ENCODE assay signal across 24 mouse cellular contexts in the genomic region with DNA sequence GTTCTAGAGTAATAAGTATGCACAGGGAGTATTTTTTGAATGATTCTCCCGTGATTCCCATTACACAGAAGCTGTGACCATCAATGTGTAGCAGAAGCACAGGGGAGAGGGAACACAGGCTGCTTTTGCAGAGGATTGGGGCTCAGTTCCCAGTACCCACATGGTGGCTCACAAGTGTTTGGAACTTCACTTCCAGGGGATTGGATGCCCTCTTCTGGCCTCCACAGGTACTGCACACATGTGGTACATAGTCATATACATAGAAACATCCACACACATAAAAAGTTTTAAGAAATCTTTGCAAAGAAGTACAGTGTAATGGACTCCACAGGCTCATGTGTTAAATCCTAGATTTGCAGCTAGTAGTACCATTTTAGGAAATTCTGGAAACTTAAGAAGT.
A peak's percentile ranks its signal among the peaks of the same experiment; 100 is the strongest.
DNase-seq lines count a peak whose midpoint lies in the region; ATAC-seq and TF ChIP-seq lines count a peak whose summit lies in the region.
"Had no signal": no experiment of that assay in that cellular context is flagged by ENCODE, and none has a peak within 500 bp of the region (broad histone marks: within the 10 kb centered on the region; RNA-seq: fewer than 3 reads in every experiment).

No protein-coding gene starts in this region.

- no peak for ATAC-seq in kidney, postnatal 0 days (replicated peaks; ENCODE audit: low FRiP score, low read depth)
- ATAC-seq in midbrain, embryonic 14.5 days (ENCODE audit: low FRiP score, low TSS enrichment): no peak
- ATAC-seq: forebrain, embryonic 14.5 days; inflammation-experienced regulatory T-cells, adult 6 months; midbrain, embryonic 15.5 days had no signal

- intact Hi-C loops in gastrocnemius, adult 2 months (cut with DNase I): no loop called here

- H3K9ac ChIP-seq in kidney, postnatal 0 days (ENCODE audit: low read depth, low read length): no peak overlapping the region
- no peak overlapping the region for H3K9ac ChIP-seq in midbrain, embryonic 14.5 days (replicated peaks; ENCODE audit: low read length)
- H3K9ac ChIP-seq: embryonic facial prominence, embryonic 15.5 days; hindbrain, embryonic 14.5 days; kidney, embryonic 15.5 days; lung, embryonic 15.5 days; midbrain, embryonic 15.5 days; neural tube, embryonic 12.5 days had no signal

- TF ChIP-seq POLR2A in thymus, adult 2 months (IDR thresholded peaks at IDR 0.05; ENCODE audit: control insufficient read depth, extremely low read depth, insufficient read depth, low read length, poor library complexity): no peak

- WGBS in kidney, postnatal 0 days: 88% methylated on average over 1 of the region's 1 CpGs
- WGBS in thymus, adult 2 months: 97% methylated on average over 1 of the region's 1 CpGs
- WGBS in midbrain, embryonic 14.5 days: 89% methylated on average over 1 of the region's 1 CpGs
- 72% methylated on average over 1 of the region's 1 CpGs for whole genome bisulfite sequencing in limb, embryonic 10.5 days

- no peaks in the 10 kb centered on the region for H3K4me1 ChIP-seq in kidney, postnatal 0 days (replicated peaks; ENCODE audit: insufficient read depth, low read length)
- H3K4me1 ChIP-seq in thymus, adult 2 months (replicated peaks; ENCODE audit: control insufficient read depth, insufficient read depth, low read length): no peaks in the 10 kb centered on the region
- no peaks in the 10 kb centered on the region for H3K4me1 ChIP-seq in midbrain, embryonic 14.5 days (ENCODE audit: control insufficient read depth, insufficient read depth, low read length)
- no peaks in the 10 kb centered on the region for H3K4me1 ChIP-seq in limb, embryonic 10.5 days
- H3K4me1 ChIP-seq: embryonic facial prominence, embryonic 15.5 days; kidney, embryonic 15.5 days; lung, embryonic 15.5 days; megakaryocyte, embryonic 14.5 days; midbrain, embryonic 15.5 days; neural tube, embryonic 12.5 days had no signal

- no peak for DNase-seq in gastrocnemius, adult 2 months
- no peak for DNase-seq in gastrocnemius, postnatal 10 days
- DNase-seq in kidney, postnatal 0 days (ENCODE audit: low spot score): no peak
- no peak for DNase-seq in kidney, adult 8-10 months
- peak; percentile 7 for DNase-seq in thymus, postnatal 14 days
- DNase-seq in thymus, adult 2 months: no peak
- DNase-seq in midbrain, embryonic 14.5 days: no peak
- no peak for DNase-seq in limb, embryonic 10.5 days (ENCODE audit: low spot score)
- DNase-seq: adrenal gland, postnatal 25 days; cerebellum, adult 9-10 months; heart, postnatal 4 days; layer of hippocampus, adult 9-11 months; lung, postnatal 36 days; right cerebral cortex, postnatal 14 days; spleen, adult 18-20 months had no signal

- H3K36me3 ChIP-seq in kidney, postnatal 0 days (ENCODE audit: insufficient read depth, low read length): no peaks in the 10 kb centered on the region
- H3K36me3 ChIP-seq in thymus, adult 2 months (ENCODE audit: control insufficient read depth, insufficient read depth, low read length): no peaks in the 10 kb centered on the region
- H3K36me3 ChIP-seq in midbrain, embryonic 14.5 days (ENCODE audit: control insufficient read depth, insufficient read depth, low read length): no peaks in the 10 kb centered on the region
- no peaks in the 10 kb centered on the region for H3K36me3 ChIP-seq in limb, embryonic 10.5 days
- H3K36me3 ChIP-seq: embryonic facial prominence, embryonic 15.5 days; kidney, embryonic 15.5 days; lung, embryonic 15.5 days; midbrain, embryonic 15.5 days; neural tube, embryonic 12.5 days had no signal

- TF ChIP-seq CTCF in gastrocnemius, adult 2 months (IDR thresholded peaks at IDR 0.05): peak; percentile 17
- TF ChIP-seq CTCF in kidney, postnatal 0 days (IDR thresholded peaks at IDR 0.05; ENCODE audit: low read depth): 0 out of 2 replicates have a peak, but pooled peaks have one; percentile 4
- no peak for TF ChIP-seq CTCF in thymus, adult 2 months (IDR thresholded peaks at IDR 0.05; ENCODE audit: borderline replicate concordance, control insufficient read depth, extremely low read depth, insufficient read depth, low read length, poor library complexity)

- H3K4me3 ChIP-seq in gastrocnemius, adult 2 months: no peak overlapping the region
- H3K4me3 ChIP-seq in kidney, postnatal 0 days (replicated peaks; ENCODE audit: low read depth, low read length): no peak overlapping the region
- no peak overlapping the region for H3K4me3 ChIP-seq in thymus, adult 2 months (ENCODE audit: control insufficient read depth, insufficient read depth, low read length)
- H3K4me3 ChIP-seq in midbrain, embryonic 14.5 days (replicated peaks; ENCODE audit: low read depth, low read length): no peak overlapping the region
- no peak overlapping the region for H3K4me3 ChIP-seq in limb, embryonic 10.5 days
- H3K4me3 ChIP-seq: embryonic facial prominence, embryonic 15.5 days; kidney, embryonic 15.5 days; lung, embryonic 15.5 days; megakaryocyte, embryonic 14.5 days; midbrain, embryonic 15.5 days; neural tube, embryonic 12.5 days had no signal

- H3K4me2 ChIP-seq in kidney, postnatal 0 days (ENCODE audit: low read length): no peak overlapping the region
- no peak overlapping the region for H3K4me2 ChIP-seq in midbrain, embryonic 14.5 days (ENCODE audit: low read length)
- H3K4me2 ChIP-seq: embryonic facial prominence, embryonic 15.5 days; hindbrain, embryonic 14.5 days; kidney, embryonic 15.5 days; lung, embryonic 15.5 days; midbrain, embryonic 15.5 days; neural tube, embryonic 12.5 days had no signal

- H3K27ac ChIP-seq in gastrocnemius, adult 2 months: no peak overlapping the region
- H3K27ac ChIP-seq in kidney, postnatal 0 days: no peak overlapping the region
- H3K27ac ChIP-seq in thymus, adult 2 months (ENCODE audit: control insufficient read depth, insufficient read depth, low read length): no peak overlapping the region
- H3K27ac ChIP-seq in midbrain, embryonic 14.5 days (replicated peaks; ENCODE audit: low read depth, low read length): no peak overlapping the region
- H3K27ac ChIP-seq in limb, embryonic 10.5 days: no peak overlapping the region
- H3K27ac ChIP-seq: embryonic facial prominence, embryonic 15.5 days; hindbrain, embryonic 14.5 days; kidney, embryonic 15.5 days; lung, embryonic 15.5 days; midbrain, embryonic 15.5 days; neural tube, embryonic 12.5 days had no signal

- H3K27me3 ChIP-seq in kidney, postnatal 0 days (ENCODE audit: insufficient read depth, low read length): no peaks in the 10 kb centered on the region
- no peaks in the 10 kb centered on the region for H3K27me3 ChIP-seq in thymus, adult 2 months (ENCODE audit: control insufficient read depth, insufficient read depth, low read length)
- no peaks in the 10 kb centered on the region for H3K27me3 ChIP-seq in midbrain, embryonic 14.5 days (ENCODE audit: control insufficient read depth, insufficient read depth, low read length)
- H3K27me3 ChIP-seq in limb, embryonic 10.5 days (ENCODE audit: low read depth, poor library complexity, severe bottlenecking): no peaks in the 10 kb centered on the region
- H3K27me3 ChIP-seq: embryonic facial prominence, embryonic 15.5 days; kidney, embryonic 15.5 days; lung, embryonic 15.5 days; megakaryocyte, embryonic 14.5 days; midbrain, embryonic 15.5 days; neural tube, embryonic 12.5 days had no signal

- no peaks in the 10 kb centered on the region for H3K9me3 ChIP-seq in kidney, postnatal 0 days (replicated peaks; ENCODE audit: low read length)
- H3K9me3 ChIP-seq in midbrain, embryonic 14.5 days (ENCODE audit: control insufficient read depth, low read length): no peaks in the 10 kb centered on the region
- H3K9me3 ChIP-seq in limb, embryonic 10.5 days (replicated peaks): no peaks in the 10 kb centered on the region
- H3K9me3 ChIP-seq: embryonic facial prominence, embryonic 15.5 days; kidney, embryonic 15.5 days; lung, embryonic 15.5 days; midbrain, embryonic 15.5 days had no signal
